Mouse (Mus musculus): Measurements from ENCODE around the gene RPS10-NUDT3. TPM values are rescaled to one million over a fixed set of nuclear protein-coding genes. Genes with fewer than 3 reads are reported as not detected.

The RPS10-NUDT3 gene
- not detected for total RNA-seq (2023)

GRCm38 (mm10) chr17:27634871-27635574, at the start of gene RPS10-NUDT3:
Gene RPS10-NUDT3, minus strand, starts transcription at chr17:27635222.

DNA sequence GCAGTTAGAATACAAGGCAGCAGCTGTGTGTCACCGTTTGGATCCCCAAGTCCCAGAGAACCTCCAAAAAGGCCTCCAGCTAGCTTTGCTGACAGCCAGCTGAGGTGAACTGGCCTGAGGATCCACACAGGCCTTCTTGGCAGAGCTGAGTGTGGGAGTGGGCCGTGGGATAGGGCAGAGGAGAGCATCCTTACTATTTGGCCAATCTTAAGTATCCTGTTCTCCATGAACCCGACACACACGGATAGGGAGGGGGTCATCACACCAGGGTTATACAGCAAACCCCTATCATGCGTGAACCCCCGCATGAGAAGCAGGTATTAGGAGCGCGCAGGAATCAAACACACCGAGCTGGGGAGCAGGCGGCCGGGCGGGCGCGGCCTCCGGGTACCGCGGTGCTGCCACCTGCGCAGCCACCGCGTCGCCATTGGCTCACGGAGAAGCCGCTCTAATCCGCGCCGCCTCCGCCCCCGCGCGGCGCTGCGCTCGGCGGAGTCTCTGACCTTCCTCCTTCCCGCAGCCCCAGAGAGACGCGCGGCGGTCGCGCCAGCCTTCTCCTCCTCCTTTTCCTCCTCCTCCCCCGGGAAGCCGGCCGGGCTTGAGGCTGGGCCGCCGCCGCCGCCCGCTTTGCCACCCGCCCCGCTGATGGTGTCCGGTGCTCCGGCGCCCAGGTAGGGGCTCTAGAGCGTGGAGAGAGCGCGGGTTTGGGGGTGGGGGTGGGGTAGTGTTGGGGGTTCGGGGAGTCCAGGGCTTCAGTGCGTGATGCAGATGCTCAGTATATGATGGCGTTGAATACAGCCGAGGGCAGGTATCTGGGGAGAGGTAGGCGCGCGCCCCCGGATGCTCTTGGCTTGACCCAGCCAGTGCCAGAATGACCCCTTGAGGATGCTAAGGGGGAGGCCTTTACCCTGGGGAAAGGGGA, 20.3 kb upstream of the RPS10-NUDT3 start, which contains the start of gene Pacsin1:
Gene Pacsin1 (plus strand): TSS at position 421 of the 922 bp plus-strand sequence.

DNA sequence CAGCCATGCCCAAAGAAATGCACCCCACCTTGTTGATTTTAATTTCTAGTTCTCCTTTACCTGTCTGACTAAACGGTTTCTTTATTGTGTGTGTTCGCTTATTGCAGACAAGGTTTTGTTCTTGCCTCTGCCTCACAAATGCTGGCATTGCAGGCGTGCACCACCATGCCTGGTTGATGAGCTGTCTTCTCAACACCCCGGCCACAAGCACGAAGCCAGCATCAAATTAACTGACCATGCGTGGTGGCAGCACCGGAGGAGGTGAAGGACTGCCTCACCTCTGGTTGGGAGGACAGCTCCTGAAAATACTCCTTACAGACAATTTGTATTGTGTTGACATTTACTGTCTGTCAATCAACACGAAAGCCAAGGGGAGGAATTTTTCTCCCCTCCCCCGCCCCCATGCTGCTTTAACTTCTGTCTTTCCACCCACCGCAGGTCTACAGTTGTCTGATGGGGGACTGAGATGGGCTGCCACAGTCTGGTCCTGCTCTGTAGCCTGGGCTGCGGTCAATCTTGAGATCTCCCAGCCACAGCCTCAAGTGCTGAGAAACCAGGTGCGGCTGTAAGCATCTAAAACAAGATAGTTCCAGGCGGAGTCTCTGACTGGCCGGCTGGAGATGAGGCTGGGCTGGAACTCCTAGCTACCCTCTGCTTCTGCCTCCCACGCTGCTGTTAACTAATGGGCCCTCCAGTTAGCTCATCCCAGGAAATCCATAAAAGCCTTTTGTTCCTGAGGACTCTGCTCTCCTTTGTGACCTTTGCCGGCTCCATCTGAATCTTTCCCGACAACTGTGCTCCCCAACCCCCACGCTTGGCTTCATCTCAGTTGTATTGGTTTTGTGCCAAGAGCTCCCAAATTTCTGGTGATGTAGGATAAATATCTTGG, 1.4 kb upstream of the RPS10-NUDT3 start, which contains the start of gene Rps10:
Gene Rps10 (minus strand): TSS at position 538 of the 889 bp plus-strand sequence.

DNA sequence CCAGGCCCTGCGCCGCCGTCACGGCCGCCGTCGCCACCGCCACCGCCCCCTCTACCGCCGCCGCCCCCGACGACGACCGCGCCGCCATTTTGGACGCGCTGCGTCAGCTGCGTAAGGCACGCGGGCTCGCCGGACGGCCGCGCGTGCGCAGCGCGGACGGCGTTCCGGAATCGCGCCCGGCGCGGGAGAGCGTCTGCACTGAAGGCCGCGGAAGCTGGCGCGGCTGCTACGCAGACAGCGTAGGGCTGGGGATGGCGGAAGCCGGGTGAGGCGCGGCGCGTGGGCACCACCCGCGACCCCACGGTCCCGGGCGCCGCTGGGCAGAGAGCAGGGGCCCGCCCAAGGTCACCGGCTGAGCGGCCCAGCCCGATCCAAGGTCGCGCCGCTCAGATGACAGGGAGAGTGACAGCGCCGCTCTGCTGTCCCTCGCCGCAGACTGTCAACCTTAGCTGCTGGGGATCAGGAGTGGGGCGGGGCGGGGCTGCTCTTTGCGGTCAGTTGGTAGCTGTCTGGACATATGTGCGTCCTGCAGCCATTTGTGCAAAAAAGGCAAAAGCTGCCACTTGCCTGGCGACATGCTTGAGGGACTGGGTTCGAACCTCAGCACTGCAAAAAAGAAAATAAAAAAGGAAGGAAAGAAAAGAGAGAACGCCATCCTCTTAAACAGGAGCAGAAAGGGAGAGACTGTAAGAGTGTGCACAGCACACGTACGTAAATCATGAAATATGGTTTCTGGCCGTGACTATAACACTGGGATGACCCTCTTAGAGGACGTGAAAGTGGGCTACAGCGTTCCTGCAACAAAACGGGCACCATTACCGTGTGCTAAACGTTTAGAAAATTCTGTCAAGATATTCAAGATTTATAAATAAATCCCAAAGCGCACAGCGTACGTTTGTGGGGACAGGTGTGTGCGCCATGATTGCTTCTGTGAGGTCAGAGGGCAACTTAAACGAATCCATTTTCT, 11.4 kb downstream of the RPS10-NUDT3 start, which contains the start of gene Nudt3:
Gene Nudt3 (minus strand): TSS at position 136 of the 967 bp plus-strand sequence.

GRCm38 (mm10) chr17:27565163-27565941, 69.7 kb downstream of the RPS10-NUDT3 start, which contains the start of gene AI413582:
Gene AI413582, minus strand, starts transcription at chr17:27565756.

DNA sequence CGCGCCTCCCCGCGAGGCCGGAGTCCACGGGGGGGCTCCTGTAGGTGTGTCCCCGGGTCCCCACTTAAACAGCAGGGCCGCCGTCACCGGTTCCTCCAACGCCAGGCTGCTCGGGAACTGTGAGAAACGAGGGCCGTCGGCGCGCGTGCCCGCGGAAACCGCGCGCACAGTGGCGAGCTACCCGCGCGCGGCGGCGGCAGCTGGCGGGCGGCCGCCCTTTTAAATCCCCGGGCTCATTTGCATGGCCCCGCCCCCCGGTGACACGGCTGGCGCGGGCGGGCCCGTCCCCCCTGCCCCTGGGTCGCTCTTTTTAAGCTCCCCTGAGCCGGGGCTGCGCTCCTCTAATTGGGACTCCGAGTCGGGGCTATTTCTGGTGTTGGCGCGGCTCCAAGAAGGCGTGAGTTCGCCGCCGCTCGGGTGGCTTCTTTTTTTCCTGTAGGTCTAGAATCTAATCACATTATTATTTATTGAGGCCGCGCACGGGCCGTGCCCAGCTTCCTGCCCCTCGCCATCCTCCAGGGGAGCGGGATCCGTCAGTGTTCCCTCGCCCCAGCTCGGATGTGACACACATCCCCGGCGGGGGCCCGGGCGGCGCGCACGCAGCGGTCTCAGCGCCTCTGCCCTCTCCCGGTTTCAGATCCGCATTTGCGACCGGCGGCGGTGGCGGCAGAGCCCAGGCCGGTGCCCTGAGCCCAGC, 78.6 kb downstream of the RPS10-NUDT3 start, which contains the start of gene Hmga1:
Gene Hmga1 (plus strand): TSS at position 183 of the 697 bp plus-strand sequence.

Other genes starting within 250 kb of the RPS10-NUDT3 start
- gene Grm4, start 113.8 kb downstream of the RPS10-NUDT3 start, total RNA-seq (2023) = not detected
- gene Hmga1, start 78.7 kb downstream of the RPS10-NUDT3 start, total RNA-seq (2023) = 10 to 100 TPM; 70.2 to 73.2 TPM
- 10 to 100 TPM; 45.9 to 54.8 TPM for gene AI413582, start 69.5 kb downstream of the RPS10-NUDT3 start, total RNA-seq (2023)
- gene Nudt3, start 11.7 kb downstream of the RPS10-NUDT3 start, total RNA-seq (2023) = 100 to 1,000 TPM in 1 of 2 experiments, 10 to 100 TPM in 1; 92.9 to 100 TPM
- 1,000 to 10,000 TPM; 2,013 to 2,119 TPM for gene Rps10, start 1.4 kb upstream of the RPS10-NUDT3 start, total RNA-seq (2023)
- 10 to 100 TPM; 13.1 to 23.7 TPM for gene Pacsin1, start 20.3 kb upstream of the RPS10-NUDT3 start, total RNA-seq (2023)
- gene Spdef, start 93.7 kb upstream of the RPS10-NUDT3 start, total RNA-seq (2023) = under 1 TPM in 1 of 2 experiments, not detected in 1; 0.41 TPM
- 10 to 100 TPM; 73.5 to 78.1 TPM for gene D17Wsu92e, start 185.4 kb upstream of the RPS10-NUDT3 start, total RNA-seq (2023)
- 10 to 100 TPM; 68.9 to 70.8 TPM for gene Snrpc, start 202.9 kb upstream of the RPS10-NUDT3 start, total RNA-seq (2023)
- gene Uhrf1bp1, start 221.2 kb upstream of the RPS10-NUDT3 start, total RNA-seq (2023) = 1 to 10 TPM; 7.0 to 7.8 TPM